Mouse (Mus musculus): ENCODE results near the gene Thap11. TPM values are rescaled to one million over a fixed set of nuclear protein-coding genes. Genes with fewer than 3 reads are reported as not detected.

Gene Thap11
- polyA plus RNA-seq, 1 experiment: 54.9 TPM

DNA sequence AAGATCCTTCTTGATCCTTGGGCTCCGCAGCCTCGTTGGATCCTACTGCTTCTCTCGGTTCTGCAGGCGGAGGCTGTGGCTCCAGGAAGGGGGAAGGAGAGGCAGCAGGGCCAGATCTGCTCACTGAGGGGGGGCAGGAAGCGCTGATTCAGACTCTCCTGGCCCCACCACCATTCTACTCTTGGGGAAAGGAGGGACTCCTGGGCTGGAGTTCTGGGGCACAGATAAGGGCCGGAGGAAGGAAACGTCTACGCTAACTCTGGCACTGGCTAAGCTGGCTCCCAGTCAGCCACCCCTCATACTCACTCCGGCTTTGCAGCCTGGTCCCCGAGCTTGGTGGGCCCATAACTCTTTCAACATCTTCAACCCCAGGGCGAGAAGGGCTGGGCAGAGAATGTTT, 8.3 kb upstream of the Thap11 start:
- WGBS: 72% methylated on average over 11 of the region's 11 CpGs
- DNase-seq: no peak
- no peak overlapping the region for H3K4me3 ChIP-seq (replicated peaks; ENCODE audit: extremely low read depth, low read depth, low read length)
- H3K4me1 ChIP-seq (ENCODE audit: control insufficient read depth, insufficient read depth, low read length): no peaks in the 10 kb centered on the region
- TF ChIP-seq CTCF (IDR thresholded peaks at IDR 0.05; ENCODE audit: insufficient read depth, low read length): no peak
- no peak for TF ChIP-seq POLR2A (IDR thresholded peaks at IDR 0.05; ENCODE audit: borderline replicate concordance, extremely low read depth, low read depth, low read length)

DNA sequence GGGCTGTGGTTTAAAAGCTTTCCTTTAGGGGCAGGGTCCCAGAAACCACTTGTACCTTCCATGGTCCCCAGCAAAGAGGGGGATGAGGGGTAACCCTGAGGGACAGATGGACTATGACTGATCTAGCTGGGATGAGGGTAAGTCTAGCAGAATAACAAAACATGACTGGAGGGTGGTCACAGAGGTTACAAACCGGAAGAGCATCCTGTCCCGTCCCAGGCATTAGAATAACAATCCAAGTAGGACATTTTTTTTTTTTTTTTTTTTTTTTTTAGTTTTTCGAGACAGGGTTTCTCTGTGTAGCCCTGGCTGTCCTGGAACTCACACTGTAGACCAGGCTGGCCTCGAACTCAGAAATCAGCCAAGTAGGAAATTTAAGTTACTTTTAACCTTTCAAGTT, 4.9 kb upstream of the Thap11 start:
- WGBS: 62% methylated on average over 4 of the region's 4 CpGs
- TF ChIP-seq POLR2A (IDR thresholded peaks at IDR 0.05; ENCODE audit: borderline replicate concordance, extremely low read depth, low read depth, low read length): no peak
- TF ChIP-seq CTCF (IDR thresholded peaks at IDR 0.05; ENCODE audit: insufficient read depth, low read length): no peak

DNA sequence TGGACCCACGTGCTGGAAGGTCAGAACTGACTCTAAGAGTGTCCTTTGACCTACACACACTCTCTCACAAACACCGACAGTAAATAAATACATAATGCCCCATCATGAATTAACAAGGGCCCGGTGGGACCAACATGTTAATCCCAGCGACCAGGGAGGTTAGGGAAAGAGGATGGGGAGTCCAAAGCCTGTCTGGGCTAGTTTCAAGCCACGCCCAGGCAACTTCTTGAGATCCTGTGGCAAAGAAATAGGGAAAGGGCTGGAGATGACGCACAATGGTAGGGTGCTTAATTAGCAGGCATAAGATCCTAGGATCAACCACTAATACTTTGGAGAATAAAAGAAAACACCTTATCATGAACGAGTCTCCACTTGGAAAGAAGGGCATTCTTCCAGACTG, 4.3 kb upstream of the Thap11 start:
- DNase-seq: no peak
- H3K4me3 ChIP-seq (replicated peaks; ENCODE audit: extremely low read depth, low read depth, low read length): no peak overlapping the region
- 68% methylated on average over 7 of the region's 7 CpGs for WGBS
- TF ChIP-seq CTCF (IDR thresholded peaks at IDR 0.05; ENCODE audit: insufficient read depth, low read length) (no peak), POLR2A (IDR thresholded peaks at IDR 0.05; ENCODE audit: borderline replicate concordance, extremely low read depth, low read depth, low read length) (no peak)
- H3K4me1 ChIP-seq (ENCODE audit: control insufficient read depth, insufficient read depth, low read length): peaks cover under 1% of the 10 kb centered on the region; the same call in 1 of the 2 replicates

More for the DNA sequence above, 4.9 kb upstream of the Thap11 start:
- Histone ChIP-seq H3K4me1 (ENCODE audit: control insufficient read depth, insufficient read depth, low read length) (no peaks in the 10 kb centered on the region), H3K4me3 (replicated peaks; ENCODE audit: extremely low read depth, low read depth, low read length) (no peak overlapping the region)
- DNase-seq: no peak

DNA sequence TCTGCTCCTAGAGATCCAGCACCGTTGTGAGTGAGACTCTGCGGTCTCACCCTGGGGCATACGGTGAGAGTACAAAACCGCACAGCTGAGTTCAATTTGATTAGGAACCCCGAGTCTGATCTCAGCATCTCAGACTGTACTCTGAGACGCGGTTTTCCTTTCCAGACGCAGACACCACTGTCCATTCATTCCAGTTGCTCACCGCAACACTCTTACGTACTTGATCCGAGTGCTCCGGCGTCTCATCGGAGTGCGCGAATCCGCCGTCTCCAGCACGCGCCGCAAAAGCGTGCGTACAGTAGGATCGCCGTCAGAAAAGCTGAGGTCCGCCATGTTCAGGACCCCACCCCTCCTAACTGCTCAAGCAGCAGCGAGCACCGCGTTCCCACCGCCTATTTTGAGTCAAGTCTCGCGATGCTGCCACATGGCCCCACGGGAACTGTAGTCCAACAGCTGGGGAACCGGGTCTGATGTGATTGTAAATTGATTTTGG, 3.2 kb upstream of the Thap11 start:
- under 1% methylated on average over 34 of the region's 34 CpGs for WGBS
- DNase-seq: peak; percentile 86
- Histone ChIP-seq H3K4me1 (ENCODE audit: control insufficient read depth, insufficient read depth, low read length) (peaks cover 11% of the 10 kb centered on the region), H3K4me3 (replicated peaks; ENCODE audit: extremely low read depth, low read depth, low read length) (peak overlapping the region; percentile 96)
- TF ChIP-seq POLR2A (IDR thresholded peaks at IDR 0.05; ENCODE audit: borderline replicate concordance, extremely low read depth, low read depth, low read length): peak; percentile 87; the same call in 1 of the 2 replicates
- no peak for TF ChIP-seq CTCF (IDR thresholded peaks at IDR 0.05; ENCODE audit: insufficient read depth, low read length)

DNA sequence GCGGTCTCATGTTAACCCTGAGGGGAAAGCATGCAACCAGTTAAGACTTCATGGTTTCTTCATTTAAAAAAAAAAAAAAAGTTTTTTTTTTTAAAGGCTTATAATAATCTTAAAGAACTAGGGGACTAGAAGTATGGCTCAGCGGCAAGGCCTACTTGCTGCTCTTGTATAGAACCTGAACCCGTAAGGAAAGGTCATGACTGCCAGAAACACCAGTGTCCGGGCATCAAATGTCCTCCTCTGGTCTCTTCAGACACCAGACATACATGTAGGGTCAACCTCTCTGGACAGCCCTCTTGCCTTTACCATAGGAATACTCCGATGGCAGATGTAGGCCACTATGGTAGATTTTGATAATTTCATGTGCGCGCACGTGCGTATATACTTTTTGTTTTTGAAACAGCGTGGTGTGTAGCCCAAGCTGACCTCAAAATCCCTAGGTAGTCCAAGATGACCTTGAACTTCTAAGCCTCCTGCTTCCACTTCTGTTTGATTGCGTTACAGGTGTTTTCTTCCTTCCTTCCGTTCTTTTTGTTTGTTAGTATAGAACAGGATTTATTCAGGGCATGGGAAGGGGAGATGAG, 2.7 kb upstream of the Thap11 start:
- DNase-seq: no peak
- 74% methylated on average over 12 of the region's 12 CpGs for WGBS
- H3K4me1 ChIP-seq (ENCODE audit: control insufficient read depth, insufficient read depth, low read length): peaks cover 11% of the 10 kb centered on the region
- H3K4me3 ChIP-seq (replicated peaks; ENCODE audit: extremely low read depth, low read depth, low read length): no peak overlapping the region
- no peak for TF ChIP-seq CTCF (IDR thresholded peaks at IDR 0.05; ENCODE audit: insufficient read depth, low read length)
- TF ChIP-seq POLR2A (IDR thresholded peaks at IDR 0.05; ENCODE audit: borderline replicate concordance, extremely low read depth, low read depth, low read length): no peak

DNA sequence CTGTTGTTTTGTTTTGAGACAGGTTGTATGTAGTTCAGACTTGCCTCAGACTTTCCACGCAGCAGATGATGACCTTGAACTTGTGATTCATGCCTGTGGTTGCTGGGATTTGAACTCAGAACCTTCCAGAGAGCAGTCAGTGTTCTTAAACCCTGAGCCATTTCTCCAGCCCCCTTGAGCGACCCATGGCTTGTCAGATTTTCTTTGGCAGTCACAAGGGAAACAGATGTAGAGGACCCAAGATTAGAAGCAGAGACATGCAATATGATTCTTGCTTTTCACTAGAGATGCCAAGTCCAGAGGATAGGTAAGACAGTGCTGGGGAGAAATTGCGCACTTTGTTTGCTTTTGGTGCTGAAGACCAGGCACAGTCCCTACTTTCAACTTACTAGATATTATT, 1.8 kb upstream of the Thap11 start, which contains the start of gene Cenpt:
TSS of gene Cenpt (minus strand) at position 101 of the 400 bp plus-strand sequence.
- 85% methylated on average over 3 of the region's 3 CpGs for WGBS
- no peak within 1 kb of the TSS for H3K4me3 ChIP-seq (replicated peaks; ENCODE audit: extremely low read depth, low read depth, low read length)
- TF ChIP-seq POLR2A (IDR thresholded peaks at IDR 0.05; ENCODE audit: borderline replicate concordance, extremely low read depth, low read depth, low read length) (no peak), CTCF (IDR thresholded peaks at IDR 0.05; ENCODE audit: insufficient read depth, low read length) (no peak)
- H3K4me1 ChIP-seq (ENCODE audit: control insufficient read depth, insufficient read depth, low read length): peaks cover 13% of the 10 kb centered on the region
- DNase-seq: no peak

DNA sequence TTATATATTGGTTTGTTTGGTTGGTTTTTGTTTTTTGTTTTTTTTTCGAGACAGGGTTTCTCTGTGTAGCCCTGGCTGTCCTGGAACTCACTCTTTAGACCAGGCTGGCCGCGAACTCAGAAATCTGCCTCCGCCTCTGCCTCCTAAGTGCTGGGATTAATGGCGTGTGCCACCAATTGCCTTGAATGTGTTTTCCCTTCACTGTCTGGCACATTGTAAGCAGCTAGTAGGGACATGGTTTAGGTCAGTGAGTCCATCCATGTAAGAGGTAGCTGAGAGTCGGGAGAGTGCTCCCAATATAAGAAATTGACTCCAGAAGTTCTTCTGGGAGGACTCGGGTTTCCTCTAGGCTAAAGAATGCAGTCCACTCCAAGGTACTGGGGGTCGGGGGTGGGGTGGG, 629 bp upstream of the Thap11 start:
- TF ChIP-seq CTCF (IDR thresholded peaks at IDR 0.05; ENCODE audit: insufficient read depth, low read length) (0 out of 2 replicates have a peak, but pooled peaks have one; percentile 11), POLR2A (IDR thresholded peaks at IDR 0.05; ENCODE audit: borderline replicate concordance, extremely low read depth, low read depth, low read length) (no peak)
- H3K4me3 ChIP-seq (replicated peaks; ENCODE audit: extremely low read depth, low read depth, low read length): no peak overlapping the region
- H3K4me1 ChIP-seq (ENCODE audit: control insufficient read depth, insufficient read depth, low read length): peaks cover 13% of the 10 kb centered on the region
- DNase-seq: no peak
- WGBS: 29% methylated on average over 8 of the region's 8 CpGs

DNA sequence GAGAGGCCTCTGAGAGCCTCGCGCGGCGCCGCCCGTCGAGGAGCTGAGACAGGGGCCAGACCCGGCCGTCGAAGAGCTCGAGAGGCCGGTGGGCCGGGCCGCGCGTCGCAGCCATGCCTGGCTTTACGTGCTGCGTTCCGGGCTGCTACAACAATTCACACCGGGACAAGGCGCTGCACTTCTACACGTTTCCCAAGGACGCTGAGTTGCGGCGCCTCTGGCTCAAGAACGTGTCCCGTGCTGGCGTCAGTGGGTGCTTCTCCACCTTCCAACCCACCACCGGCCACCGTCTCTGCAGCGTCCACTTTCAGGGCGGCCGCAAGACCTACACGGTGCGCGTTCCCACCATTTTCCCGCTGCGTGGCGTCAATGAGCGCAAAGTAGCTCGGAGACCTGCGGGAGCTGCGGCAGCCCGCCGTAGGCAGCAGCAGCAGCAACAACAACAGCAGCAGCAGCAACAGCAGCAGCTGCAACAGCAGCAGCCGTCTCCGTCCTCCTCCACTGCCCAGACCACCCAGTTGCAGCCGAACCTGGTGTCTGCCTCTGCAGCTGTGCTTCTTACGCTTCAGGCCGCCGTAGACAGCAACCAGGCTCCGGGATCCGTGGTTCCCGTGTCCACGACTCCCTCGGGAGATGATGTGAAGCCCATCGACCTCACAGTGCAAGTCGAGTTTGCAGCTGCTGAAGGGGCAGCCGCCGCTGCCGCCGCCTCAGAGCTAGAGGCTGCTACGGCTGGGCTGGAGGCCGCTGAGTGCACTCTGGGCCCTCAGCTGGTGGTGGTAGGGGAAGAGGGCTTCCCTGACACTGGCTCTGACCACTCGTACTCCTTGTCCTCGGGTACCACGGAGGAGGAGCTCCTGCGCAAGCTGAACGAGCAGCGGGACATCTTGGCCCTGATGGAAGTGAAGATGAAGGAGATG, 576 bp downstream of the Thap11 start:
- under 1% methylated on average over 71 of the region's 71 CpGs for WGBS
- TF ChIP-seq POLR2A (IDR thresholded peaks at IDR 0.05; ENCODE audit: borderline replicate concordance, extremely low read depth, low read depth, low read length) (0 out of 2 replicates have a peak, but pooled peaks have one; percentile 19), CTCF (IDR thresholded peaks at IDR 0.05; ENCODE audit: insufficient read depth, low read length) (no peak)
- no peak for DNase-seq
- Histone ChIP-seq H3K4me3 (replicated peaks; ENCODE audit: extremely low read depth, low read depth, low read length) (peak overlapping the region; percentile 92), H3K4me1 (ENCODE audit: control insufficient read depth, insufficient read depth, low read length) (peaks cover 13% of the 10 kb centered on the region)

DNA sequence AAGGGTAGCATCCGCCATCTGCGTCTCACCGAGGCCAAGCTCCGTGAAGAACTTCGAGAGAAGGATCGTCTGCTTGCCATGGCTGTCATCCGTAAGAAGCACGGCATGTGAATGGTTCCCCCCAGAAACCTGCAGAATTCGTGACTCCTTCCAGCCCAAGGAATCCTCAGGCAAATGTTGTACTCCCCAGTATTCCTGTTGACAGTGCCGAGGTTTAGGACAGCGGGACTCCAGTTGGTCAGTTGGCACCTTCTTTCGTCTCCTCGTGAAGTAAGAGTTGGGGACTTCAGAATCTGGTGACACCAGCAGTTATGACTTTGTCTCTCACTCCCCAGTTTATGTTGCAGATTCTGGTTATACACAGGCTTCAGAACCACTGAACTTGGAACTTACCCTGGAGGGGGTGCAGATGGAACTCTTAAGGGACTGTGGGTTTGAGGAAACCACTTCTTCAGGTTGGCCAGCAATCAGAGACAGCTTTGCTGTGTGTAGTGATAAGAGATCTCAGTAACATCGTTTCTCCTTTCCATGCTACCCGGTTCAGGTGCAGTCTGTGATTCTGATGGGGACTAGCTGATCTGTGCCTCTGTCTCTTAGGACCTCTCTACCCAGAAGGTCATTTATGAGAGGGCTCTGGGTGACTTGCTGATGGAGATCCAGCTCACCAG, 1.4 kb downstream of the Thap11 start:
- TF ChIP-seq CTCF (IDR thresholded peaks at IDR 0.05; ENCODE audit: insufficient read depth, low read length) (no peak), POLR2A (IDR thresholded peaks at IDR 0.05; ENCODE audit: borderline replicate concordance, extremely low read depth, low read depth, low read length) (no peak)
- peaks cover 17% of the 10 kb centered on the region for H3K4me1 ChIP-seq (ENCODE audit: control insufficient read depth, insufficient read depth, low read length)
- DNase-seq: no peak
- 11% methylated on average over 15 of the region's 15 CpGs for WGBS
- peak overlapping the region; percentile 92 for H3K4me3 ChIP-seq (replicated peaks; ENCODE audit: extremely low read depth, low read depth, low read length)

Data from lung, adult 2 months (tissue).